Mouse (Mus musculus) C2C12 (cell line): ENCODE results near the gene 4930469K13Rik.

ENCODE experiments used
- CEBPB ChIP-seq: IDR thresholded peaks from one replicate; pipeline ENCODE4 v1.6.1; 2011; ENCODE audit warnings: low read depth, mild to moderate bottlenecking, control low read depth, moderate library complexity
- CTCF ChIP-seq: IDR thresholded peaks from one replicate; pipeline ENCODE4 v1.5.1; 2011; ENCODE audit not compliant: control insufficient read depth, insufficient read depth, insufficient read length
- FOSL1 ChIP-seq: IDR thresholded peaks from one replicate; pipeline ENCODE4 v1.8.0; 2011; ENCODE audit warnings: mild to moderate bottlenecking, low read length; ENCODE audit not compliant: poor library complexity, insufficient read depth, severe bottlenecking
- MAX ChIP-seq: IDR thresholded peaks from one replicate; pipeline ENCODE4 v1.6.1; 2011; ENCODE audit warnings: mild to moderate bottlenecking, control low read depth
- MYOD1 ChIP-seq: IDR thresholded peaks from one replicate; pipeline ENCODE4 v1.6.1; 2011; ENCODE audit warnings: low read depth; ENCODE audit not compliant: control insufficient read depth, insufficient read length
- MYOG ChIP-seq: IDR thresholded peaks from one replicate; pipeline ENCODE4 v1.6.1; 2011; ENCODE audit not compliant: control insufficient read depth, insufficient read length; ENCODE audit errors: extremely low read depth
- USF1 ChIP-seq: IDR thresholded peaks from one replicate; pipeline ENCODE4 v1.6.1; 2011; ENCODE audit warnings: low read depth, mild to moderate bottlenecking, control low read depth, moderate library complexity

DNA sequence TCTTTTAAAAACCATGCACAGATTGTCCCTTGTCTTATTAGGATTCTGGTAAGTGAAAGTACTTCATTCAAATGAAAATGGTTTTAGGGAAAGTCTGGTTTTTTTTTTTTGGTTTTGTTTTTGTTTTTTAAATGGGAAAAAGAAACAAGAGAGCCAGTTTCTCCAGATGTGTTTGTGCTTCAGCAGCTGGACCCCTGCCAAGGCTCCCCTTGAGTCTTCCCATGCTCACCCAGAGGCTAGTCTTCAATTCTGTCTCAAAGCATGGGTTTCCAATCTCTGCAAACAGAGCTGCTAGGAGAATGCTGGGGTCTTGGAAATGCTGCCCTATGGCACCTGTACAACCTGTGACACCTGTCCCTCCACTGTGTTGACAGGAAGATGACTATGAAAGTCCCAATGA lies 27.8 kb downstream of the 4930469K13Rik start:
- TF ChIP-seq USF1, result no peak
- TF ChIP-seq CTCF, result no peak
- TF ChIP-seq MYOD1, result no peak
- TF ChIP-seq MYOG, result no peak
- TF ChIP-seq MAX, result no peak
- no peak for TF ChIP-seq FOSL1
- TF ChIP-seq CEBPB, result no peak
